Mouse (Mus musculus) mature B cell (primary cell): ENCODE data around the gene Pxmp2.

Experiments
- in situ Hi-C: fragments of 300-500 bp; cut with MboI; formaldehyde crosslinking; loops from 2 replicates; pipeline ENCODE4 v1.14.3; 2019

The Pxmp2 gene

DNA sequence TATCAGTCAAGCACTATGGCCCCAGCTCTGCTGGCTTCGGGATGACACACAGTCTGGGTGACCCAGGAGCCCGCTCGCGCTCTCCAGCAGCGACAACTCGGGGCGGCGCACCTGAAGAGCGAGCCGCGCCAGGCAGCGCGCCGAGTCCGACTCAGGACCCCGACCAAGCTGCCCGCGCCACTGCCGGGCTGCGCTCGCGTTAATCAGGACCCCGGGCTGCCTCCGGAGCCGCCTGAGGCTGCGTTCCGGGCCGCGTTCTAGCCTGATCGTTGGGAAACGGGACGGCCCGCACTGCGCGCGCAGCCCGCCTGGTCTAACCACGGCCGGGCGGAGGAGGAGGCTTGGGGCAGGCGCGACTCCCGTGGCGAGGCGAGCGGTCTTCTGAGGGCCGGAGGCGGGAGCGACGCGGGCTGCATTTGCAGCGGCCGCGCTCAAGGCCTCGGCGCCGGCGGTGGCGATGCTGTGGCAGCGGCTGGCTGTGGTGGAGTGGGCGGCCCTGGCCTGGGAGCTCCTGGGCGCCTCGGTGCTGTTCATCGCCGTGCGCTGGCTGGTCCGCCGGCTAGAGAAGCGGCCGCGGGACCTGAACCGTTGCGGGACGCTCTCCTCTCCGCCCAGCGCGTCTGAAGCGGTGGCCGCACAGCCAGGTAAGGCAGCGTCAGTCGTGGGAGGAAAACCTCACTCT, 55.1 kb downstream of the Pxmp2 start, which contains the start of gene Ankle2:
Gene Ankle2 (plus strand): TSS at position 225 of the 682 bp plus-strand sequence.
- in situ Hi-C loops: no loop called here

- in situ Hi-C loops: no loop called here
Observed at GRCm38 (mm10) chr5:110230401-110230779, 55.6 kb downstream of the Pxmp2 start.

DNA sequence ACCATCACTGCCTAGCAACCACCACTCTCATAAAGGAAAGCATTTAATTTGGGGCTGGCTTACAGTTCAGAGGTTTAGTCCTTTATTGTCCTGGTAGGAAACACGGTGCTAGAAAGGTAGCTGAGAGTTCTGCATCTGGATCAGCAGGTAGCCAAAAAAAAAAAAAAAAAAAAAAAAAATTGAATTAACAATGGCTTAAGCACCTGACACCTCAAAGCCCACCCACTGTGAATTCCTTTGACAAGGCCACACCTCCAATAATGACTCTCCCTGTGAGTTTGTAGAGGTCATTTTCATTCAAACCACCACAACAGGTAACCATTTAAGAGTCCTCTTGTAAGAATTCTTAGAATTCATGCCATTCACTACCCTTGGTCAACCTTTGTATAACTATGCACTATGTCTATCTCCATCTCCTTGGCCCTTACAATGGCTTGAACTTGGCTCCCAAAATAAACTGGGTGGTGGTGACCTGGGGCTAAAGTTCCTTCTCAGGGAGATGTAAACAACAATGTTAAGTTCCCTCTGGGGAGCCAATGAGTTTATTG, 58.6 kb downstream of the Pxmp2 start:
- in situ Hi-C loops: no loop called here

GRCm38 (mm10) chr5:110225056-110225455, 60.9 kb downstream of the Pxmp2 start:
- in situ Hi-C loops: no loop called here
